Mouse (Mus musculus): ENCODE data around the gene Thtpa.

Gene Thtpa

GRCm38 (mm10) chr14:55135676-55136075 lies 41.1 kb downstream of the Thtpa start:
- DNase-seq (ENCODE audit: extremely low read depth, low read depth), result no peak

DNA sequence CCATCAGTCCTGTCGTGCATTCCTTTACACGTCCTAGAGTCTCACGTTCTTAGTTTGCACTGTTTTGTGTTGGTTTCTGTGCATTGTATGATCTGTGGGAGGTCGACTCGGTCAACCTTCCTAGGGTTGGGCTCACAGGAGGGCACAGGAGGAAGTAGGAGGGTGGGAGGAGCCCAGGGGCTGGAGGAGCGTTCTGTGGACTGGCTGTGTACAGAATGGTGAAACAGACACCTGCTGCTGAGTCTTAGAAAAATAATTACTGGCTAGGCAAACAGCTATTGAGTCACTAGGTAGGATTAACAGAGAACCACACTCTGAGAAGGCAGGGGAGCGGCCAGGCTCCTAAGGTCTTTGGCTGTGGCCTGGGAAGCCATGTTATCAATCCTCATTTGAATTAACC lies 44.7 kb downstream of the Thtpa start:
- no peak for DNase-seq (ENCODE audit: extremely low read depth, low read depth)

- DNase-seq (ENCODE audit: extremely low read depth, low read depth), result no peak
Observed at GRCm38 (mm10) chr14:55146324-55146723, 51.7 kb downstream of the Thtpa start.

GRCm38 (mm10) chr14:55146829-55147401 lies 52.3 kb downstream of the Thtpa start:
- no peak for DNase-seq (ENCODE audit: extremely low read depth, low read depth)

DNA sequence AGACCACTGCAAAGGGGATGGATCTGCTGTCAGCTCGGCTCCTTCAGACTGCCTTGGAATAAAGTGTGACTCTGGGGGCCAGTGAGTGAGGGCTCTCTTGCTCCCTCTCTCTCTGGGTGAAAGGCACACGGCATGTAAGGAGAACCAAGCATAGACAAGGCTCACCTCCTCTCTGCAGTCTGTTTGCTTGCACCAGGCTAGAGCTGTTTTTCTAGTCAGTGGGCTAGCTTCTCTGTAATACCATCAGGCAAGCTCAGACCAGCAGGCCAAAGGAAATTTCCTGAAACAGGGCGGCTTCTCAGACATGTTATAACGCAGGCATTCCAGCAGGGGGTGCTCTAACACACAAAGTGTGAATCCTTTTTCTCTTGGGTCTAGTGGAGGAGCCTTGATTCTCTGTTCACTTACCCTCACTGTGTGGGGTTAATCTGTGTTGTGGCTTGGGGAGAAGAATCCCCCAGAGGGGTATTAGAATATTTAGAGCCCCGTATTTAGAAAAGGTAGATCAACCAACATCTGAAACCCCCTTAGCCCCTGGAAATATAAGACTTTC lies 53.9 kb downstream of the Thtpa start:
- DNase-seq (ENCODE audit: extremely low read depth, low read depth), result peak; percentile 21
